In the genomic region with DNA sequence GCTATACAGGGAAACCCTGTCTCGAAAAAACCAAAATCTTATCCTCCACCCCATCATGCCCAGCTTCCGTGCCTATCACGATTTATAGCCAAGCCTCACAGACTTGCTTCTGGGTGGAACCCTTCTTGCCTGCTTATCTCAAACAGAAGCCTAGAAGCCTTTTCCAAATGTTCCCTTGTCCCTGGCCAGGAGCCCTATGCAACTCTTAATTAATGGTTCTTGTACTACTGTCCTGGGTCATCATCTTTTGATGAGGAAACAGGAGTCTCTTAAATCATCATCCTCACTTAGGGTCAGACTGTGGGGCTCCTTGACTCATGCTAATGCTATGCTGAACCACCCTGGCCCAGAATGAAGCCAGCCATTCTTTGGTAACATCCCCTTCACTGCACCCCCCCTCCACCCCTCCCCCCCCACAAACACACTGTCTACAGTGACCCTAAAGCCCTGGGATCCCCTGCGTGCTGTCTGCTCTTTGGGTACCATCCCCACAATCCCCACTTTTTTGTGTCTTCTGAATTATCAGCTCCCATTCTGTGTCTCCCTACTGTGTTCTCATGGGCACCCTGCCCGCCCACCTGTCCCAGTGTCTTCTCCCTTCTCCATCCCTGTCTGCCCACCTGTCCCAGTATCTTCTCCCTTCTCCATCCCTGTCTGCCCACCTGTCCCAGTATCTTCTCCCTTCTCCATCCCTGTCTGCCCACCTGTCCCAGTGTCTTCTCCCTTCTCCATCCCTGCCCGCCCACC, we compare ENCODE assay signal across 11 mouse cellular contexts. TPM values are rescaled to one million over a fixed set of nuclear protein-coding genes. Genes with fewer than 3 reads are reported as not detected.
"Had no signal": no experiment of that assay in that cellular context is flagged by ENCODE, and none has a peak within 500 bp of the region (broad histone marks: within the 10 kb centered on the region; RNA-seq: fewer than 3 reads in every experiment).

No protein-coding gene starts in this region.

- H3K4me1 ChIP-seq: liver, embryonic 13.5 days had no signal

- H3K27ac ChIP-seq: kidney, postnatal 0 days; liver, embryonic 13.5 days had no signal

- DNase-seq: kidney, postnatal 36 days; liver, embryonic 13.5 days; lung, adult 2 months; lung, postnatal 14 days; lung, postnatal 4 days; midbrain, embryonic 14.5 days; thymus, adult 18-20 months; thymus, postnatal 36 days had no signal

- H3K4me3 ChIP-seq: liver, embryonic 13.5 days had no signal

- H3K36me3 ChIP-seq: liver, embryonic 13.5 days had no signal

- H3K9me3 ChIP-seq: liver, embryonic 13.5 days had no signal

- H3K9ac ChIP-seq: liver, embryonic 13.5 days had no signal

- H3K4me2 ChIP-seq: liver, embryonic 13.5 days; midbrain, embryonic 11.5 days had no signal

- H3K27me3 ChIP-seq: liver, embryonic 13.5 days had no signal

RNA-seq across cellular contexts. Expression of a gene that starts 30.5 kb away (rescaled TPM):
- total RNA-seq: megakaryocyte-erythroid progenitor cell, adult 5-6 weeks had no signal
